Mouse (Mus musculus): ENCODE results near the gene Paqr3. TPM values are rescaled to one million over a fixed set of nuclear protein-coding genes. Genes with fewer than 3 reads are reported as not detected.

Gene Paqr3
- 1 to 10 TPM; 1.8 to 3.3 TPM for total RNA-seq (2021)
- long read RNA-seq, experiment 1, partial matches to known transcripts: 0 of 2 reads
- long read RNA-seq, experiment 1, other reads (novel, unspliced or antisense): 1 of 2 reads
- long read RNA-seq, experiment 2, partial matches to known transcripts: 3 of 10 reads
- long read RNA-seq, experiment 2, other reads (novel, unspliced or antisense): 5 of 10 reads

- TF ChIP-seq CTCF (IDR thresholded peaks at IDR 0.05): no peak
- peak within 1 kb of the TSS; percentile 87 for H3K4me3 ChIP-seq
- DNase-seq: peak; percentile 99
- peak within 1 kb of the TSS; percentile 82 for H3K27ac ChIP-seq
- intact Hi-C loops (cut with DNase I): no loop called here
These were observed at the start of gene Paqr3 for GRCm38 (mm10) chr5:97111207-97111910. Paqr3 (minus strand) TSS chr5:97111596.

- intact Hi-C loops (cut with DNase I): no loop called here
- TF ChIP-seq CTCF (IDR thresholded peaks at IDR 0.05): no peak
These were observed 43.3 kb upstream of the Paqr3 start for GRCm38 (mm10) chr5:97154688-97155087.

GRCm38 (mm10) chr5:97135331-97135730, 23.9 kb upstream of the Paqr3 start:
- H3K4me3 ChIP-seq: no peak overlapping the region
- H3K27ac ChIP-seq: no peak overlapping the region
- no peak for DNase-seq
- intact Hi-C loops (cut with DNase I): no loop called here
- no peak for TF ChIP-seq CTCF (IDR thresholded peaks at IDR 0.05)

More at GRCm38 (mm10) chr5:97154688-97155087, 43.3 kb upstream of the Paqr3 start:
- H3K4me3 ChIP-seq: no peak overlapping the region
- H3K27ac ChIP-seq: no peak overlapping the region
- no peak for DNase-seq

GRCm38 (mm10) chr5:97129589-97129988, 18.2 kb upstream of the Paqr3 start:
- TF ChIP-seq CTCF (IDR thresholded peaks at IDR 0.05): no peak
- H3K4me3 ChIP-seq: no peak overlapping the region
- H3K27ac ChIP-seq: no peak overlapping the region
- intact Hi-C loops (cut with DNase I): loop anchor here (10.0 kb wide), 2 partner anchors 1055 to 1735 kb away; no protein-coding TSS in a partner anchor
- DNase-seq: no peak

- intact Hi-C loops (cut with DNase I): loop anchor here (10.0 kb wide), 2 partner anchors 1056 to 1736 kb away; no protein-coding TSS in a partner anchor
- TF ChIP-seq CTCF (IDR thresholded peaks at IDR 0.05): peak; percentile 66
- peak; percentile 48 for DNase-seq
- Histone ChIP-seq H3K4me3 (no peak overlapping the region), H3K27ac (no peak overlapping the region)
These were observed 17.1 kb upstream of the Paqr3 start for GRCm38 (mm10) chr5:97128242-97129226.

GRCm38 (mm10) chr5:97127284-97127683, 15.9 kb upstream of the Paqr3 start:
- Histone ChIP-seq H3K27ac (no peak overlapping the region), H3K4me3 (no peak overlapping the region)
- TF ChIP-seq CTCF (IDR thresholded peaks at IDR 0.05): no peak
- no peak for DNase-seq
- intact Hi-C loops (cut with DNase I): loop anchor here (2.0 to 10.0 kb wide), 3 partner anchors 1058 to 1738 kb away; partner anchors contain the start of gene Cfap299

- Histone ChIP-seq H3K27ac (no peak overlapping the region), H3K4me3 (no peak overlapping the region)
- intact Hi-C loops (cut with DNase I): loop anchor here (2.0 to 10.0 kb wide), 3 partner anchors 1059 to 1739 kb away; partner anchors contain the start of gene Cfap299
- DNase-seq: peak; percentile 36
- TF ChIP-seq CTCF (IDR thresholded peaks at IDR 0.05): peak; percentile 80
These were observed 14.6 kb upstream of the Paqr3 start for GRCm38 (mm10) chr5:97126005-97126404.

- intact Hi-C loops (cut with DNase I): loop anchor here (10.0 kb wide), 2 partner anchors 1059 to 1739 kb away; no protein-coding TSS in a partner anchor
These were observed 14.1 kb upstream of the Paqr3 start for GRCm38 (mm10) chr5:97125459-97125970.

GRCm38 (mm10) chr5:97124977-97125376, 13.6 kb upstream of the Paqr3 start:
- no peak for TF ChIP-seq CTCF (IDR thresholded peaks at IDR 0.05)
- Histone ChIP-seq H3K4me3 (no peak overlapping the region), H3K27ac (no peak overlapping the region)
- intact Hi-C loops (cut with DNase I): loop anchor here (10.0 kb wide), 2 partner anchors 1060 to 1740 kb away; no protein-coding TSS in a partner anchor
- no peak for DNase-seq

More at GRCm38 (mm10) chr5:97125459-97125970, 14.1 kb upstream of the Paqr3 start:
- TF ChIP-seq CTCF (IDR thresholded peaks at IDR 0.05): no peak
- H3K4me3 ChIP-seq: no peak overlapping the region
- no peak for DNase-seq
- H3K27ac ChIP-seq: no peak overlapping the region

GRCm38 (mm10) chr5:97110697-97111096, 699 bp downstream of the Paqr3 start:
- no peak for DNase-seq

GRCm38 (mm10) chr5:97110133-97110532, 1.3 kb downstream of the Paqr3 start:
- H3K27ac ChIP-seq: no peak overlapping the region
- DNase-seq: no peak
- no peak overlapping the region for H3K4me3 ChIP-seq
- intact Hi-C loops (cut with DNase I): no loop called here
- no peak for TF ChIP-seq CTCF (IDR thresholded peaks at IDR 0.05)

More at GRCm38 (mm10) chr5:97110697-97111096, 699 bp downstream of the Paqr3 start:
- intact Hi-C loops (cut with DNase I): no loop called here
- TF ChIP-seq CTCF (IDR thresholded peaks at IDR 0.05): no peak
- Histone ChIP-seq H3K27ac (peak overlapping the region; percentile 82; the same call in 1 of the 2 replicates), H3K4me3 (peak overlapping the region; percentile 87)

- no peak for TF ChIP-seq CTCF (IDR thresholded peaks at IDR 0.05)
- intact Hi-C loops (cut with DNase I): no loop called here
These were observed 3.1 kb downstream of the Paqr3 start for GRCm38 (mm10) chr5:97108333-97108732.

More at GRCm38 (mm10) chr5:97108333-97108732, 3.1 kb downstream of the Paqr3 start:
- Histone ChIP-seq H3K4me3 (no peak overlapping the region), H3K27ac (no peak overlapping the region)
- DNase-seq: no peak

Measured in gastrocnemius, adult 2 months (tissue).